Mouse (Mus musculus) B cell, adult 67 days (primary cell): ENCODE measurements around the gene Sbk2. TPM values are rescaled to one million over a fixed set of nuclear protein-coding genes. Genes with fewer than 3 reads are reported as not detected.

Source experiments
- total RNA-seq, 2 experiments: library from RNA; stranded (reverse); gene quantifications; 4 replicates each; pipeline ENCODE4 v1.2.4; 2023

Gene Sbk2
- under 1 TPM; 0.33 to 0.87 TPM for total RNA-seq

DNA sequence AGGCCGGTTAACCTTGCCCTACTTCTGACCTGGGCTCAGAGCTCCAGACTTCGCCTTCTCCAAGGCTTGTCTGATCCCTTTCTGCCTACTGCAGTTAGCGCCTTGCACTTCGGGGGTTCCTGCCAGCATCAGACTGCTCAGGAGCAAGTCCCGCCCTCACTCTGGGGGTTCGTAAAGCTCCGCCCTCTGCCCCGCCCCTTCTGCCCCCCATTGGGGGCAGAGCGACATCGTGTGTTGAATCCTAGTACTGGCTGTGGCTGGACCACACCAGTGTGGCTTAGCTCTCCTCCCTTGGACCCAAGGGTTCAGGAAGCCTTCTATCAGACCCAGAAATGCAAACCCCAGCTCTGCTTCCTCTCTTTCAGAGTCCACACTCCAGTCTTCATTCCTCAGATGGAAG, at the start of gene Sbk2:
TSS of gene Sbk2 (minus strand) at position 135 of the 400 bp plus-strand sequence.

DNA sequence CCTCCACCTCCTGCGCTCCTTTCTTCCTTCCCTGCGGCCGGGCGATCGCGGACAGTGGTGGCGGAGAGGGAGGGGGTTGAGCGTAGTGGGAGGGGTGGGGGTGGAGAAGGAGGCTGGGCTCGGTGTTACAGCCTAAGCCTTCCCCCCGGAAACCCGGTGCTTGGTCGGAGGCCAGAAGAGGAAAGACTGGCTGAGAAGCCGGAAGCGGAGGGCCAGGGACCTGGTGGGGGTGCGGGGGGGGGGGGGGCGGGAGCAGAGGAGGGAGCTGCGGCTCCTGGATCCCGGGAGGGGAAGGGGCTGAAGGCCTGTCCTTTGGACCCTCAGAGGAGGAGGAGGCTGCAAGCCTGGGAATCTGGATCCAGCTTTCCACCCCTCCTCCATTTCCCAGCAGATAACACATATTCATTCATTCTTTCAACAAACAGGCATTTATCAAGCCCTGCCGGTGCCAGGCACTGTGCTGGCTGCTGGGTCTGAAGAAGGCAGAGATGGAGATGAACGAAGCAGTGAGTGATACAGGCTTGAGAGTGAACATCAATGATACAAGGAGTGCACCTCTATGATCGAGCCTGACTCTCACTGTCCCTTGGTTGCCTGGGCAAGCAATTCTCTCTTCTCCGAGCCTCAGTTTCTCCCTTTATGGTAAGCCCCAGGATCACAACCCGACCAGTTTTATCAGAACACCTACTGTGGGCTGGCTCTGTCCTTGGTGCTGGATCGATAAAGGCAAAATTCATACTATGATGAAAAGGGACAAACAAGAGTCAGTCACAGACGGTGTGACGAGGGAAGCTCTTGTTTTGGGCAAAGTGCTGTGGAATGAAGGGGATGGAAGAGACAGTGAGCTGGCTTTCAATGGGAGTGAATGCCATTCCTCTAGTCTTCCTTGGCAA, 32.0 kb upstream of the Sbk2 start, which contains the start of gene Zfp579:
TSS of gene Zfp579 (minus strand) at position 156 of the 893 bp plus-strand sequence.

DNA sequence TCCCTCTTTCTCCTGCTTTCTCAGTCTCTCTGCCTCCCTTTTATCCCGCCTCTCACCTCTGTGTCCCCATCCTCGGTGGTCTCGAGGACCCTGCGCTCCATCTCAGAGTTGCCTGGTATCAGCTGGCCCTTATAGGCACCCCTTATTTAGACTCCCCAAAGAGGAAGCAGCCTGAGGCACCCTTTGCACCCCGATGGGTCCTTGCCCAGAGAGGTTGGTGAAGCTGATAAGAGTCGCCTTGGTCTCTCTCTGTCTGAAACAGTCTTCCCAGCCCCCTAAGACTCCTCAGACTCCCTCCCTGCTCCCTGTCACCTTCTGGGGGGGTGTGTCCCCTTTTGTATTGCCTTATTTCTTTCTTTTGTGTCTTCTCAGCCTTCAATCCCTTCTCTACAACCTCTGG, 6.9 kb upstream of the Sbk2 start, which contains the start of gene Sbk3:
TSS of gene Sbk3 (minus strand) at position 101 of the 400 bp plus-strand sequence.

DNA sequence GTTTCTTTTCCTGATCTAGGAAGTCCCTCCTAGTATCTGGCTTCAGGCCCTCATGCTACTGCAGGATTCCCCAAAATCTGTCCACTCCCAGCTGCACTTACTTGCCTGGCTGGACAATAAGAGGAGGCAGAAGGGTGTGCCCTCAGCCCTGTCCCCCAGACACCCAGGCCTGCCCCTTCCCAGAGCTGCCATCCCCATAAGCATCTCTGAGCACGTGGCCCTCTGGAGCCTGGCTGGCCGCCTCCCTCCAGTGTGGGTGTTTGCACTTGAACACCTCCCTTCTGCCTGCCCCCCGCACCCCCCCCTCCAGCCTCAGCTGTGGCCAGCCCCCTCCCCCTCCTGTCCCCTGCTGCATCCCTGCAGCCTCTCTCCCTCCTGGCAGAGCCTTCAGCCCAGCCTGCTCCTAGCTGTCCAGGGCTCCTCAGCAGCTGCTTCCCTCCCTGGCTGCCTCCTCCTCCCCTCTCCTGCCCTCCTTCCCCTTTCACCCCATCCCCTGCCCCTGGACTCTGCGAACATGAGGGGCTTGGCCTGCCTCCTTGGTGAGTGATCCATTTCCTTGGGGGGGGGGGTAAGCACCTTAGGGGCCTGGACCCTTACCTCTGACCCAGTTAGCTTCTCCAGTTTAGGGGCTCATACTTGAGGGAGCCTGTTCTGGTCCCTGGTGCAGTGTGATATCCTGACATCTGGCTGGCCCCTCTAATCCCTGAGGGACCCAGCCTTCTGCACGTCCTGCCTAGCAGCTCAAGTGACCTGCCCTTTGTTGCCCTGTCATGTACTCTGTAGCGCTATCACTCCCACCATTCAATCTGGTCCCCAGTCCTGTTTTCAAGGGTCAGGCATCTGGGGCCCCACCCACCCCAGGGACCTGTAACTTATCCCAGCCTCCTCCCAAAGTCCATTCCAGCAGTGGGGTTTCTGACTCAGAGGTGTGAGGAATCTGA, 38.5 kb downstream of the Sbk2 start, which contains the start of gene Ssc5d:
TSS of gene Ssc5d (plus strand) at position 345 of the 941 bp plus-strand sequence.

GRCm38 (mm10) chr7:4921824-4922482, 42.3 kb downstream of the Sbk2 start, which contains the start of gene Nat14:
Gene Nat14, plus strand, starts transcription at chr7:4922028.

DNA sequence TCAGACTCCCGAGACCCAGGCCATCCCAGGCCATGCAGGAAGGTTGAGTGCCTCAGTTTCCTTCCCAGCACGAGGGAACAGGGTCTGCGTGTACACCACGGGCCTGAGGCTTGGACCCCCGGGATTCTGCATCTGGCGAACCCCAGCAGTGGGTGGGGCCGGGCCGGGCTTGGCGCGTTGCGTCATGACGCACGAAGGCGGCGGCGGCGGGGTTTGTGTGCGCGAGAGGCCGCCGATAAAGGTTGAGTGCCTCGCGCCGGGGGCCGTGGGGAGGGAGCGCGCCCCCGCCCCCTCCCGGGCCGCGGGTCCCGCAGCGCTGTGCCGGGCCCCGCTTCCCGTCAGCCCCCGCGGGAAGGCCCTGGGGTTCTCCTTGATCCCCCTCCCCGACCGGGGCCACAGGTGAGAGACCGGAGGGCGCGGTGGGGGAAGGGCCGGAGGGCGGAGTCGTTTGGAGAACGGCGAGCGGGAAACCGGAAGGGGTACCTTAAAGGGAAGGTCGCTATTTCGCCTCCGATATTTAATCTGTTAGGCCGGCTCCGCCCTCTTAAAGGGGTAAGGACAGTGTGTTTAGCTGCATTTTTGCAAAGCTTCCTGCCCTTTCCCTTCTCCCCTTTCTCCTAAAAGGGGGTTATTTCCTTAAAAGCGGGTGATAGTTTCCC, 49.1 kb downstream of the Sbk2 start, which contains the start of gene Zfp628:
TSS of gene Zfp628 (plus strand) at position 211 of the 659 bp plus-strand sequence.

DNA sequence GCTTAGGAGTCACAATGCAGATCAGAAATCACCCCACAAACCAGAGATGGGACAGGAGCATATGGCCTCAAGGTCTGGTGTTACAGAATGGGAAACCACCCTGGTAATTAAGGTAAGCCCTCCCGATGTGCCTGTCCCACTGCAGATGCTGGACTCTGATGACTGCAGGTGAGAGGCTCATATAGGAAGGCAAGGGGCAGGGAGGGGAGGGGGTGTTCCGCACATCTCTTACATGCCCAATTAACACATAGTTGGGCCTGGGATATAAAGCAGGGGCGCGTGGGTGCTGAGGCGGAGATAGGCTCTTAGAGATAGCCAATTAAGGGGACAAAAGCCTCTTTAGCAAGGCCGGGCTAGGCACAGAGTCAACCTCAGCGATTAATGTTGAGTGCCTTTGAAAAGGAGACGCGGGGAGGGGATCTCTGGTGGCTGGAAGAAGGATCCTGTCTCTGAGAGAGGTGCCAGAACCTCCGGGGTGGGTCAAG, 57.7 kb downstream of the Sbk2 start, which contains the start of gene Gm36210:
TSS of gene Gm36210 (minus strand) at position 51 of the 485 bp plus-strand sequence.

Other genes starting within 250 kb of the Sbk2 start
- gene Tmem150b, start 239.2 kb downstream of the Sbk2 start, total RNA-seq, result 1 to 10 TPM; 2.9 to 3.5 TPM
- 100 to 1,000 TPM; 100 to 105 TPM for gene Kmt5c, start 224.3 kb downstream of the Sbk2 start, total RNA-seq
- 1 to 10 TPM; 2.7 to 6.8 TPM for gene Cox6b2, start 211.3 kb downstream of the Sbk2 start, total RNA-seq
- not detected for gene Fam71e2, start 193.1 kb downstream of the Sbk2 start, total RNA-seq
- not detected for gene Il11, start 181.5 kb downstream of the Sbk2 start, total RNA-seq
- not detected for gene Tmem190, start 181.5 kb downstream of the Sbk2 start, total RNA-seq
- 1 to 10 TPM; 2.2 to 3.2 TPM for gene Tmem238, start 174.8 kb downstream of the Sbk2 start, total RNA-seq
- 1,000 to 10,000 TPM; 1,616 to 1,738 TPM for gene Rpl28, start 171.5 kb downstream of the Sbk2 start, total RNA-seq
- gene Ube2s, start 151.8 kb downstream of the Sbk2 start, total RNA-seq, result 100 to 1,000 TPM; 115 to 155 TPM
- 1 to 10 TPM; 1.5 to 2.2 TPM for gene Shisa7, start 119.7 kb downstream of the Sbk2 start, total RNA-seq
- gene Isoc2b, start 94.1 kb downstream of the Sbk2 start, total RNA-seq, result 10 to 100 TPM in 1 of 2 experiments, 1 to 10 TPM in 1; 8.1 to 13.1 TPM
- 10 to 100 TPM; 11.1 to 11.2 TPM for gene Isoc2a, start 87.3 kb downstream of the Sbk2 start, total RNA-seq
- gene Gm36210, start 57.9 kb downstream of the Sbk2 start, total RNA-seq, result not detected
- 10 to 100 TPM; 32.8 to 34.2 TPM for gene Zfp628, start 49.2 kb downstream of the Sbk2 start, total RNA-seq
- 10 to 100 TPM in 1 of 2 experiments, 1 to 10 TPM in 1; 6.6 to 10.6 TPM for gene Nat14, start 42.4 kb downstream of the Sbk2 start, total RNA-seq
- under 1 TPM in 1 of 2 experiments, not detected in 1; 0.41 TPM for gene Ssc5d, start 38.6 kb downstream of the Sbk2 start, total RNA-seq
- gene Sbk3, start 6.8 kb upstream of the Sbk2 start, total RNA-seq, result not detected
- 10 to 100 TPM; 20.7 to 31.7 TPM for gene Zfp579, start 31.8 kb upstream of the Sbk2 start, total RNA-seq
- 10 to 100 TPM; 10.5 to 12.3 TPM for gene Zfp524, start 50.0 kb upstream of the Sbk2 start, total RNA-seq
- gene Fiz1, start 50.3 kb upstream of the Sbk2 start, total RNA-seq, result 10 to 100 TPM; 54.8 to 57.0 TPM
- gene Gm44973, start 51.1 kb upstream of the Sbk2 start, total RNA-seq, result not detected
- gene Zfp865, start 56.0 kb upstream of the Sbk2 start, total RNA-seq, result 10 to 100 TPM; 47.6 to 56.7 TPM
- gene Ccdc106, start 56.1 kb upstream of the Sbk2 start, total RNA-seq, result not detected
- gene 4632433K11Rik, start 69.7 kb upstream of the Sbk2 start, total RNA-seq, result not detected
- 1 to 10 TPM; 5.8 to 7.0 TPM for gene Zfp784, start 74.0 kb upstream of the Sbk2 start, total RNA-seq
- 1 to 10 TPM; 4.0 to 4.5 TPM for gene Zfp580, start 87.1 kb upstream of the Sbk2 start, total RNA-seq
- gene U2af2, start 97.7 kb upstream of the Sbk2 start, total RNA-seq, result 100 to 1,000 TPM; 521 to 558 TPM
- 100 to 1,000 TPM; 220 to 234 TPM for gene Epn1, start 115.8 kb upstream of the Sbk2 start, total RNA-seq
- gene Rfpl4, start 152.5 kb upstream of the Sbk2 start, total RNA-seq, result not detected
- 1 to 10 TPM in 1 of 2 experiments, not detected in 1; 1.1 TPM for gene Rasl2-9, start 161.5 kb upstream of the Sbk2 start, total RNA-seq
- gene Vmn1r55, start 185.3 kb upstream of the Sbk2 start, total RNA-seq, result not detected
- not detected for gene Vmn1r56, start 232.3 kb upstream of the Sbk2 start, total RNA-seq